Mouse (Mus musculus) cerebellum, adult 2 months (tissue): ENCODE measurements at regions not wholly inside any gene's neighbourhood (a gene's known extent, or its start where the extent isn't known, plus 50 kb on each side); places are given as distances from the start of the nearest gene placed in this dataset.

Source experiments
- CTCF ChIP-seq: fragments of 200-500 bp; IDR thresholded peaks from 2 replicates; pipeline ENCODE4 v1.5.1; 2011; ENCODE audit warnings: low read depth, mild to moderate bottlenecking, control low read depth, low read length, moderate library complexity, borderline replicate concordance; ENCODE audit not compliant: insufficient read depth
- POLR2A ChIP-seq: fragments of 200-500 bp; IDR thresholded peaks from 2 replicates; pipeline ENCODE4 v1.6.1; 2011; ENCODE audit warnings: low read length, control low read depth, borderline replicate concordance; ENCODE audit not compliant: insufficient read depth

DNA sequence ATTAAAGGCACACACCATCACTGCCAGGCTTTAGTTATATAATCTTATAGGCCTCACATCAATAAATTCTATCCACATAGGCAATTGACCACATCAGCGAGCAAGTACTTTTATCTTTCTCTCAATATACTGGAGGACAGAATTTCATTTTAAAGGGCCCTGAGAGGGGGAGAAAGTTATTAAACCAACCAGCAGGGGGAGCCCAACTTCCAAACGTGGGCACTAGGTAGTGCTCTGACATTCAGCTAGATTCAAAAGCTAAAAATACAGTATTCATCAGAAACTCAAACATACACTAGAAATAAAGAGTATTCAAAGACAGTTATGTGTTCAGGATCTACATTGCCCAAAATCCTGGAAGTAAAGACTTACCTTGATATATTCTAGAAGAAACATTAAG lies 595.7 kb downstream of the Gm19410 start:
- TF ChIP-seq CTCF (peak; percentile 74), POLR2A (no peak)
